27 mouse cellular contexts compared by ENCODE assay signal in genomic region chr11:102627171-102627931, GRCm38 (mm10). TPM values are rescaled to one million over a fixed set of nuclear protein-coding genes. Genes with fewer than 3 reads are reported as not detected.
A peak's percentile ranks its signal among the peaks of the same experiment; 100 is the strongest.
DNase-seq lines count a peak whose midpoint lies in the region; ATAC-seq and TF ChIP-seq lines count a peak whose summit lies in the region.
"Had no signal": no experiment of that assay in that cellular context is flagged by ENCODE, and none has a peak within 500 bp of the region (broad histone marks: within the 10 kb centered on the region; RNA-seq: fewer than 3 reads in every experiment).

No protein-coding gene starts in this region.

- peak overlapping the region; percentile 35 for H3K27ac ChIP-seq in hindbrain, embryonic 10.5 days
- H3K27ac ChIP-seq in hindbrain, embryonic 13.5 days: no peak overlapping the region
- peak overlapping the region; percentile 64 for H3K27ac ChIP-seq in embryonic facial prominence, embryonic 12.5 days
- 0 out of 2 replicates have a peak overlapping the region, but pooled peaks have one; percentile 47 for H3K27ac ChIP-seq in limb, embryonic 11.5 days (replicated peaks; ENCODE audit: low read depth, low read length)
- H3K27ac ChIP-seq: hindbrain, embryonic 14.5 days; hindbrain, postnatal 0 days had no signal

- H3K4me2 ChIP-seq in hindbrain, embryonic 13.5 days: no peak overlapping the region
- H3K4me2 ChIP-seq in embryonic facial prominence, embryonic 12.5 days (replicated peaks): no peak overlapping the region
- no peak overlapping the region for H3K4me2 ChIP-seq in limb, embryonic 11.5 days (ENCODE audit: low read depth, severe bottlenecking)
- no peak overlapping the region for H3K4me2 ChIP-seq in myocyte (ENCODE audit: low read depth)
- H3K4me2 ChIP-seq: heart, embryonic 11.5 days; hindbrain, embryonic 14.5 days had no signal

- no peaks in the 10 kb centered on the region for H3K36me3 ChIP-seq in hindbrain, embryonic 10.5 days
- no peaks in the 10 kb centered on the region for H3K36me3 ChIP-seq in hindbrain, embryonic 13.5 days
- no peaks in the 10 kb centered on the region for H3K36me3 ChIP-seq in embryonic facial prominence, embryonic 12.5 days
- H3K36me3 ChIP-seq in limb, embryonic 11.5 days (ENCODE audit: control insufficient read depth, insufficient read depth, low read length): no peaks in the 10 kb centered on the region
- H3K36me3 ChIP-seq in myocyte (ENCODE audit: control insufficient read depth, insufficient read depth): no peaks in the 10 kb centered on the region

- no peak overlapping the region for H3K9ac ChIP-seq in hindbrain, embryonic 13.5 days
- H3K9ac ChIP-seq in embryonic facial prominence, embryonic 12.5 days: no peak overlapping the region
- no peak overlapping the region for H3K9ac ChIP-seq in limb, embryonic 11.5 days (ENCODE audit: low read length)
- H3K9ac ChIP-seq: hindbrain, embryonic 14.5 days had no signal

- H3K4me3 ChIP-seq in hindbrain, embryonic 10.5 days: no peak overlapping the region
- no peak overlapping the region for H3K4me3 ChIP-seq in hindbrain, embryonic 13.5 days
- H3K4me3 ChIP-seq in embryonic facial prominence, embryonic 12.5 days: no peak overlapping the region
- H3K4me3 ChIP-seq in limb, embryonic 11.5 days (ENCODE audit: low read depth, low read length): no peak overlapping the region
- no peak overlapping the region for H3K4me3 ChIP-seq in myocyte

- no peak for ATAC-seq in hindbrain, embryonic 13.5 days (ENCODE audit: low FRiP score)
- ATAC-seq in embryonic facial prominence, embryonic 12.5 days (ENCODE audit: insufficient number of reproducible peaks, insufficient read depth, low FRiP score, low TSS enrichment): no peak
- no peak for ATAC-seq in limb, embryonic 11.5 days (ENCODE audit: insufficient number of reproducible peaks, low FRiP score, low TSS enrichment, low read depth)
- ATAC-seq: CD4-positive, CD25-positive, alpha-beta regulatory T cell, adult 4 months; forebrain, embryonic 14.5 days; hindbrain, postnatal 0 days; inflammation-experienced regulatory T-cells, adult 6 months; intestine, embryonic 16.5 days had no signal

- TF ChIP-seq POLR2A in myocyte (IDR thresholded peaks at IDR 0.05; ENCODE audit: insufficient read length, low read depth): no peak

- peaks cover 13% of the 10 kb centered on the region for H3K27me3 ChIP-seq in hindbrain, embryonic 10.5 days (ENCODE audit: insufficient read depth, poor library complexity, severe bottlenecking)
- peaks cover 5% of the 10 kb centered on the region; the same call in 1 of the 2 replicates for H3K27me3 ChIP-seq in hindbrain, embryonic 13.5 days
- no peaks in the 10 kb centered on the region for H3K27me3 ChIP-seq in embryonic facial prominence, embryonic 12.5 days
- H3K27me3 ChIP-seq in limb, embryonic 11.5 days (ENCODE audit: control insufficient read depth, insufficient read depth, low read length): no peaks in the 10 kb centered on the region
- no peaks in the 10 kb centered on the region for H3K27me3 ChIP-seq in myocyte (ENCODE audit: control insufficient read depth, insufficient read depth, insufficient read length)

- H3ac ChIP-seq in myocyte (ENCODE audit: control insufficient read depth, insufficient read length): no peak overlapping the region

- H3K79me2 ChIP-seq in myocyte (ENCODE audit: control insufficient read depth, insufficient read depth): no peaks in the 10 kb centered on the region

- 78% methylated on average over 9 of the region's 9 CpGs for WGBS in hindbrain, embryonic 10.5 days
- WGBS in hindbrain, embryonic 13.5 days: 88% methylated on average over 9 of the region's 9 CpGs
- WGBS in embryonic facial prominence, embryonic 12.5 days: 74% methylated on average over 9 of the region's 9 CpGs
- 86% methylated on average over 9 of the region's 9 CpGs for WGBS in limb, embryonic 11.5 days

- peaks cover 74% of the 10 kb centered on the region for H3K4me1 ChIP-seq in hindbrain, embryonic 10.5 days (replicated peaks)
- H3K4me1 ChIP-seq in hindbrain, embryonic 13.5 days (replicated peaks): peaks cover 35% of the 10 kb centered on the region
- peaks cover 79% of the 10 kb centered on the region for H3K4me1 ChIP-seq in embryonic facial prominence, embryonic 12.5 days
- H3K4me1 ChIP-seq in limb, embryonic 11.5 days (ENCODE audit: control insufficient read depth, insufficient read depth, low read length): peaks cover 59% of the 10 kb centered on the region

- H3K9me3 ChIP-seq in hindbrain, embryonic 10.5 days: no peaks in the 10 kb centered on the region
- H3K9me3 ChIP-seq in hindbrain, embryonic 13.5 days: no peaks in the 10 kb centered on the region
- H3K9me3 ChIP-seq in embryonic facial prominence, embryonic 12.5 days: no peaks in the 10 kb centered on the region
- H3K9me3 ChIP-seq in limb, embryonic 11.5 days (ENCODE audit: control insufficient read depth, low read length): no peaks in the 10 kb centered on the region

- no peak for DNase-seq in hindbrain, embryonic 10.5 days (ENCODE audit: low spot score)
- DNase-seq in limb, embryonic 11.5 days (ENCODE audit: low spot score): no peak
- DNase-seq in adrenal gland, adult 2 months: no peak
- no peak for DNase-seq in embryo, embryonic 11 days
- DNase-seq: adrenal gland, adult 8-10 months; adrenal gland, postnatal 25 days; cerebellum, adult 11-12 months; cerebellum, adult 8-10 months; cerebellum, postnatal 14 days; gastrocnemius, postnatal 25 days; heart, adult 18-20 months had no signal

TF ChIP-seq in myocyte, 11 proteins besides CTCF, POLR2A, EP300 and RAD21:
- peak in 2 of 3 experiments; percentile 83 to 89 for TF ChIP-seq MYOG (IDR thresholded peaks at IDR 0.05; ENCODE audit: control insufficient read depth in 1 of 3, insufficient read depth in 1 of 3, insufficient read length in 2 of 3, low read depth in 2 of 3)
- peak; percentile 56 for TF ChIP-seq TCF3 (IDR thresholded peaks at IDR 0.05; ENCODE audit: insufficient read length, low read depth)
- TF ChIP-seq REST (IDR thresholded peaks at IDR 0.05; ENCODE audit: insufficient read depth, insufficient read length): no peak
- TF ChIP-seq SRF (IDR thresholded peaks at IDR 0.05; ENCODE audit: control insufficient read depth, insufficient read length, low read depth): no peak
- TF ChIP-seq TCF12 (IDR thresholded peaks at IDR 0.05; ENCODE audit: insufficient read depth, poor library complexity, severe bottlenecking): peak; percentile 66
- peak in 2 of 3 experiments; percentile 84 to 88 for TF ChIP-seq MYOD1 (IDR thresholded peaks at IDR 0.05; ENCODE audit: control insufficient read depth in 1 of 3, insufficient read length in 2 of 3, low read depth in 2 of 3)

RNA-seq across cellular contexts. Expression of gene Fzd2, which starts 23.2 kb away (rescaled TPM):
- 31.8 and 36.9 TPM in 2 replicates for polyA plus RNA-seq in hindbrain, embryonic 10.5 days (2016; fragmentation: Nextera tagmentation; extraction: Ambion mirVana)
- 10.5 and 11.8 TPM in 2 replicates for polyA plus RNA-seq in hindbrain, embryonic 13.5 days (2015; fragmentation: Nextera tagmentation; extraction: Ambion mirVana)
- polyA plus RNA-seq in embryonic facial prominence, embryonic 12.5 days (2016; fragmentation: Nextera tagmentation; extraction: Ambion mirVana): 93.6 and 97.8 TPM in 2 replicates
- 57.2 and 57.4 TPM in 2 replicates for polyA plus RNA-seq in limb, embryonic 11.5 days (2014; fragmentation: Nextera tagmentation; extraction: Ambion mirVana)
- 66.9 TPM for polyA plus RNA-seq in myocyte (2012; fragmentation: generic; extraction: Trizol)
- total RNA-seq in adrenal gland, adult 2 months (2021): 1 to 10 TPM; 2.0 to 9.3 TPM
- 22.8 and 23.1 TPM in 2 replicates for polyA plus RNA-seq in adrenal gland, adult 2 months (2012; rRNA removed)
- total RNA-seq: hematopoietic stem cell, adult 5-6 weeks; MEL had no signal
- polyA plus RNA-seq: CD4-positive, CD25-positive, alpha-beta regulatory T cell, adult 4 months; inflammation-experienced regulatory T-cells, adult 6 months had no signal

RNA-seq across cellular contexts. Expression of gene Meioc, which starts 36.2 kb away (rescaled TPM):
- polyA plus RNA-seq in hindbrain, embryonic 10.5 days (2016; fragmentation: Nextera tagmentation; extraction: Ambion mirVana): 0.17 and 0.57 TPM in 2 replicates
- polyA plus RNA-seq in hindbrain, embryonic 13.5 days (2015; fragmentation: Nextera tagmentation; extraction: Ambion mirVana): 0.04 and 0.18 TPM in 2 replicates
- 0.65 and 1.3 TPM in 2 replicates for polyA plus RNA-seq in embryonic facial prominence, embryonic 12.5 days (2016; fragmentation: Nextera tagmentation; extraction: Ambion mirVana)
- 0.35 and 1.2 TPM in 2 replicates for polyA plus RNA-seq in limb, embryonic 11.5 days (2014; fragmentation: Nextera tagmentation; extraction: Ambion mirVana)
- polyA plus RNA-seq in myocyte (2012; fragmentation: generic; extraction: Trizol): 0.01 TPM
- not detected for total RNA-seq in adrenal gland, adult 2 months (2021)
- polyA plus RNA-seq in adrenal gland, adult 2 months (2012; rRNA removed): not detected in 2 replicates
- total RNA-seq: adrenal gland, adult 8-10 months; gastrocnemius, adult 8-10 months; gastrocnemius, postnatal 25 days; heart, adult 18-20 months; heart, postnatal 25 days; hematopoietic stem cell, adult 5-6 weeks; hindbrain, postnatal 0 days; MEL had no signal
- polyA plus RNA-seq: C2C12; gonadal fat pad, adult 2 months had no signal

RNA-seq across cellular contexts. Expression of gene Gm11627, which starts 48.1 kb away (rescaled TPM):
- 9.0 and 9.1 TPM in 2 replicates for polyA plus RNA-seq in hindbrain, embryonic 10.5 days (2016; fragmentation: Nextera tagmentation; extraction: Ambion mirVana)
- 2.8 and 5.3 TPM in 2 replicates for polyA plus RNA-seq in hindbrain, embryonic 13.5 days (2015; fragmentation: Nextera tagmentation; extraction: Ambion mirVana)
- 11.8 and 12.3 TPM in 2 replicates for polyA plus RNA-seq in embryonic facial prominence, embryonic 12.5 days (2016; fragmentation: Nextera tagmentation; extraction: Ambion mirVana)
- polyA plus RNA-seq in limb, embryonic 11.5 days (2014; fragmentation: Nextera tagmentation; extraction: Ambion mirVana): 3.9 and 4.2 TPM in 2 replicates
- 1.9 TPM for polyA plus RNA-seq in myocyte (2012; fragmentation: generic; extraction: Trizol)
- under 1 TPM in 1 of 2 experiments, not detected in 1; 0.52 TPM for total RNA-seq in adrenal gland, adult 2 months (2021)
- polyA plus RNA-seq in adrenal gland, adult 2 months (2012; rRNA removed): not detected in 2 replicates
- total RNA-seq: adrenal gland, postnatal 25 days; hematopoietic stem cell, adult 5-6 weeks; hindbrain, postnatal 0 days had no signal
- polyA plus RNA-seq: CD4-positive, CD25-positive, alpha-beta regulatory T cell, adult 4 months; inflammation-experienced regulatory T-cells, adult 6 months had no signal
